Mouse (Mus musculus) intestine, embryonic 15.5 days (tissue): ENCODE measurements around the gene Meiob. TPM values are rescaled to one million over a fixed set of nuclear protein-coding genes. Genes with fewer than 3 reads are reported as not detected.

Experiments
- ATAC-seq: fragments of 200-750 bp; cut with Nextera tagmentation; 2 replicates; pipeline ENCODE4 v1.8.0; 2017; ENCODE audit warnings: moderate TSS enrichment, moderate library complexity
- H3K27ac ChIP-seq: fragments of 300-500 bp; sonication (generic); 2 replicates; pipeline ENCODE4 v1.5.1; 2015; ENCODE audit warnings: mild to moderate bottlenecking, inconsistent platforms
- H3K27me3 ChIP-seq: fragments of 300-500 bp; sonication (generic); replicated peaks from 2 replicates; pipeline ENCODE4 v1.6.1; 2015; ENCODE audit warnings: inconsistent platforms
- H3K36me3 ChIP-seq: fragments of 300-500 bp; sonication (generic); 2 replicates; pipeline ENCODE4 v1.6.1; 2015; ENCODE audit warnings: inconsistent platforms
- H3K4me1 ChIP-seq: fragments of 300-500 bp; sonication (generic); replicated peaks from 2 replicates; pipeline ENCODE4 v1.6.1; 2015; ENCODE audit warnings: inconsistent platforms
- H3K4me2 ChIP-seq: fragments of 300-500 bp; sonication (generic); replicated peaks from 2 replicates; pipeline ENCODE4 v1.6.1; 2015; ENCODE audit warnings: mild to moderate bottlenecking, inconsistent platforms
- H3K4me3 ChIP-seq: fragments of 300-500 bp; sonication (generic); replicated peaks from 2 replicates; pipeline ENCODE4 v1.5.1; 2015; ENCODE audit warnings: inconsistent platforms
- H3K9ac ChIP-seq: fragments of 300-500 bp; sonication (generic); 2 replicates; pipeline ENCODE4 v1.6.1; 2015; ENCODE audit warnings: inconsistent platforms
- H3K9me3 ChIP-seq: fragments of 300-500 bp; sonication (generic); 2 replicates; pipeline ENCODE4 v1.6.1; 2016; ENCODE audit warnings: inconsistent platforms
- WGBS: fragments of 180-500 bp; shearing (Covaris S2); methylation state at CpG from one replicate; pipeline ENCODE4 v1.1.7; 2015; 5-methylcytosine and 5-hydroxymethylcytosine counted together
- polyA plus RNA-seq: library from polyadenylated mRNA; unstranded; fragments of >200 nt; fragmentation: Nextera tagmentation; extraction: Ambion mirVana; gene quantifications from 2 replicates; pipeline ENCODE4 v1.2.1, GENCODE M21; 2015

The Meiob gene
- polyA plus RNA-seq = not detected in 2 replicates

GRCm38 (mm10) chr17:24803952-24804951, at the start of gene Meiob:
TSS of gene Meiob (plus strand) at chr17:24804289.
- peaks cover 4% of the 10 kb centered on the region; the same call in 1 of the 2 replicates for H3K4me1 ChIP-seq
- H3K4me3 ChIP-seq = peak within 1 kb of the TSS; percentile 66
- H3K9ac ChIP-seq = peak within 1 kb of the TSS; percentile 53
- H3K36me3 ChIP-seq = no peaks in the 10 kb centered on the region
- no peaks in the 10 kb centered on the region for H3K9me3 ChIP-seq
- under 1% methylated on average over 71 of the region's 71 CpGs for WGBS
- H3K27me3 ChIP-seq = peaks cover 12% of the 10 kb centered on the region
- H3K4me2 ChIP-seq = peak within 1 kb of the TSS; percentile 96
- H3K27ac ChIP-seq = no peak within 1 kb of the TSS
- peak; percentile 97 for ATAC-seq

DNA sequence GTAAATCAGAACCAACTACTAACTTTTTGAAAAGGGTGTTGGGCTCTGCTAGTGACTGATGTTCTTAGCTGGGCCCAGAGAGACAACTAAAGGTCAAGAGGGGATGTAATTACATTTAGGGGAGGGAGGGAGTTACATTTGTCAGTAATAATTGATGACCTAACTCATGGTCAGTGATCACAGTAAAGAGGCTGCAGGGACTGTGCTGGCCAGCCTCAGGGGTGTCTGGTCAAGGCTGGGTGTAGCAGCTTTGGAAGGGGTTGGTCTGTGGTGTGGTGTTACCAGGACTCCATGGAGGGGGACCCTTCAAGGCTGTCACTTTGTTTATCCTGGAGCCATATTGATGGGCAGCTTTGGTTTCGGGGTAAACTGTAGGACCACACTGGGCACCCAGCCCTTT, 46.7 kb upstream of the Meiob start:
- Histone ChIP-seq H3K27ac (no peak overlapping the region), H3K27me3 (peaks cover 33% of the 10 kb centered on the region), H3K9ac (no peak overlapping the region), H3K36me3 (no peaks in the 10 kb centered on the region), H3K9me3 (no peaks in the 10 kb centered on the region), H3K4me2 (no peak overlapping the region), H3K4me3 (no peak overlapping the region), H3K4me1 (peaks cover 8% of the 10 kb centered on the region)
- WGBS = 75% methylated on average over 1 of the region's 1 CpGs
- no peak for ATAC-seq

- Histone ChIP-seq H3K4me3 (no peak overlapping the region), H3K4me1 (peaks cover 3% of the 10 kb centered on the region; the same call in 1 of the 2 replicates), H3K4me2 (no peak overlapping the region), H3K27me3 (no peaks in the 10 kb centered on the region), H3K27ac (no peak overlapping the region), H3K9me3 (no peaks in the 10 kb centered on the region), H3K9ac (no peak overlapping the region), H3K36me3 (no peaks in the 10 kb centered on the region)
- no peak for ATAC-seq
- WGBS = 53% methylated on average over 5 of the region's 5 CpGs
These were observed 43.0 kb upstream of the Meiob start for GRCm38 (mm10) chr17:24761121-24761520.

- no peak overlapping the region for H3K4me2 ChIP-seq
- no peaks in the 10 kb centered on the region for H3K27me3 ChIP-seq
- H3K36me3 ChIP-seq = no peaks in the 10 kb centered on the region
- WGBS = 46% methylated on average over 22 of the region's 22 CpGs
- peaks cover 3% of the 10 kb centered on the region; the same call in 1 of the 2 replicates for H3K4me1 ChIP-seq
- H3K9ac ChIP-seq = no peak overlapping the region
- 0 out of 2 replicates have a peak overlapping the region, but pooled peaks have one; percentile 14 for H3K27ac ChIP-seq
- no peaks in the 10 kb centered on the region for H3K9me3 ChIP-seq
- H3K4me3 ChIP-seq = no peak overlapping the region
- no peak for ATAC-seq
These were observed 38.8 kb upstream of the Meiob start for GRCm38 (mm10) chr17:24765016-24765905.

GRCm38 (mm10) chr17:24766266-24766875, 37.7 kb upstream of the Meiob start:
- Histone ChIP-seq H3K4me3 (no peak overlapping the region), H3K36me3 (no peaks in the 10 kb centered on the region), H3K9ac (no peak overlapping the region), H3K27ac (no peak overlapping the region), H3K27me3 (no peaks in the 10 kb centered on the region), H3K4me1 (peaks cover 3% of the 10 kb centered on the region; the same call in 1 of the 2 replicates), H3K9me3 (no peaks in the 10 kb centered on the region), H3K4me2 (no peak overlapping the region)
- WGBS = 17% methylated on average over 12 of the region's 12 CpGs
- ATAC-seq = no peak

DNA sequence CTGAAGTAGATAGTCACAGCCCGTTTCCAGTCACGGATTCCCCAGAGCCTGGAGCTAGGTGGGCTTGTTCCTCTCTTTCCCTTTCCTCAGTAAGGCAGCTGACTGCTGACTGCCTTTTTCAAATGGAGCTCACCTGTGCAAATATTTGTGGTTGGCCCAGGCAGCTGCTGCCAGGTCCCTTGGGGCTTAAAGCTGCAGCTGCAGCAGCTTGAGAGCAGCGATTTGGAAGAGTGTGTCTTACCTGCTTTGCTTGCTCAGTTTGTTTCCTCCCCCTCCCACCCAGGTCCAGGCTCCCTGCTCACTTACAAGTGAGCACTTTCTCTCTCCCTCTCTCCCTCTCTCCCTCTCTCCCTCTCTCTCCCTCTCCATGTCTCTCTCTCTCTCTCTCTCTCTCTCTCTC, 34.9 kb upstream of the Meiob start:
- WGBS = 26% methylated on average over 3 of the region's 3 CpGs
- Histone ChIP-seq H3K9ac (no peak overlapping the region), H3K4me3 (no peak overlapping the region), H3K4me2 (no peak overlapping the region), H3K4me1 (peaks cover 3% of the 10 kb centered on the region; the same call in 1 of the 2 replicates), H3K36me3 (no peaks in the 10 kb centered on the region), H3K9me3 (no peaks in the 10 kb centered on the region), H3K27ac (no peak overlapping the region), H3K27me3 (no peaks in the 10 kb centered on the region)
- no peak for ATAC-seq

DNA sequence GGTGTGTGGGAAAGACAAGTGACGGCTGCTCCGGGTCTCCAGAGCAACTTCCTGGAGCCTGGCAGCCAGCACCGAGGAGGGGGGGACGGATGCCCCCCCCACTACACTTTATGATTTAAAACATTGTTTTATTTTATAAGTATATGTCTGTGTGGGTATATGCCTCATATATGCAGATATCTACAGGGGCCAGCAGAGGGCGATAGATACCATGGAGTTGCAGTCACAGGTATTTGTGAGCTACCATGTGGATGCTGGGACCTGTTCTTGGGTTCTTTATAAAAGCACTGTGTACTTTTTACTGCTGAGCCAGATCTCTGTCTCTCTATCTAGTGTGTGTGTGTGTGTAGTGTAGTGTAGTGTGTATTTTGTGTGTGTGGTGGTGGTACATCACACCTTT, 30.8 kb upstream of the Meiob start:
- no peak overlapping the region for H3K4me2 ChIP-seq
- H3K36me3 ChIP-seq = no peaks in the 10 kb centered on the region
- no peaks in the 10 kb centered on the region for H3K4me1 ChIP-seq
- WGBS = 86% methylated on average over 5 of the region's 5 CpGs
- H3K27ac ChIP-seq = no peak overlapping the region
- H3K9ac ChIP-seq = no peak overlapping the region
- no peaks in the 10 kb centered on the region for H3K9me3 ChIP-seq
- ATAC-seq = no peak
- no peaks in the 10 kb centered on the region for H3K27me3 ChIP-seq
- no peak overlapping the region for H3K4me3 ChIP-seq

DNA sequence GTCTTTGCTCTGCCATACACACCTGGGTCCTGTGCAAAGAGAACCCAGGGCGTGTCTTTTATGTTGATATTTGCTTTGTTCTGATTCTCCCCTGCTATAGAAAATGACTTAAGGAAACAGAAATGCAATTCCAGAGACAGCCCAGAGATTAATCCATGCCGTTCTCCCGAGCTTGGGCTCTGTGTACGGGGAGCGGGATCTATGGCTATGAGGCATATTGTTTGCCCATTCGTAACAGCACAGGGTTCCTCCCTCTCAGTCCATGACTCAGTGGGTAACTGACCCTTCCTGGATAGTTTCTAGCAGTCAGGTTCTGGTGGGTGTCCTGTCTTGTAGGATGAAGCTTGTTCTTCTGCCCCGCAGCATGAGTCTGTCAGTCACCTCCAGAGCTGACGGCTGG, 28.9 kb upstream of the Meiob start:
- Histone ChIP-seq H3K36me3 (no peaks in the 10 kb centered on the region), H3K9me3 (no peaks in the 10 kb centered on the region), H3K4me3 (no peak overlapping the region), H3K27me3 (no peaks in the 10 kb centered on the region), H3K4me1 (no peaks in the 10 kb centered on the region), H3K9ac (no peak overlapping the region), H3K27ac (no peak overlapping the region), H3K4me2 (no peak overlapping the region)
- no peak for ATAC-seq
- 66% methylated on average over 8 of the region's 8 CpGs for WGBS

DNA sequence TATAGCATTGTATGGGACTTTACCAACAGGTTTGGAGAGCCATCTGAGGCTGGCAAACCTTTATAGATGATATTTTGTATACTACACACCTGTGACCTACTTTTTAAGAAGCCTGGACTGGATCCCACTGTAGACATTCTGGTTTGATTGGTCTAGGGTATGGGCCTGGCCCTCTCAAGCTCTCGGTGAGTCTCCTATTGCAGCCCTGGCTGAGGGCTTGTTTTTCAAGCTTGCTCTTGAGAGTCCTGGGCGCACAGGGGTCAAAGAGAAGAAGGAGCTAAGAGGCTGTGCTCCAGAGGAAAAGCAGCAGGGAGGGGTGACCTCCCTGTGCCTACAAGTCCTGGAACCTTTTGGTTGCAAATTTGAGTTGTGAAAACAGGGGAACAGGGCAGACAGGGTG, 27.0 kb upstream of the Meiob start:
- no peaks in the 10 kb centered on the region for H3K9me3 ChIP-seq
- no peak overlapping the region for H3K4me2 ChIP-seq
- no peaks in the 10 kb centered on the region for H3K36me3 ChIP-seq
- H3K4me1 ChIP-seq = no peaks in the 10 kb centered on the region
- ATAC-seq = no peak
- H3K9ac ChIP-seq = no peak overlapping the region
- H3K27me3 ChIP-seq = no peaks in the 10 kb centered on the region
- H3K27ac ChIP-seq = no peak overlapping the region
- WGBS = 77% methylated on average over 2 of the region's 2 CpGs
- no peak overlapping the region for H3K4me3 ChIP-seq

DNA sequence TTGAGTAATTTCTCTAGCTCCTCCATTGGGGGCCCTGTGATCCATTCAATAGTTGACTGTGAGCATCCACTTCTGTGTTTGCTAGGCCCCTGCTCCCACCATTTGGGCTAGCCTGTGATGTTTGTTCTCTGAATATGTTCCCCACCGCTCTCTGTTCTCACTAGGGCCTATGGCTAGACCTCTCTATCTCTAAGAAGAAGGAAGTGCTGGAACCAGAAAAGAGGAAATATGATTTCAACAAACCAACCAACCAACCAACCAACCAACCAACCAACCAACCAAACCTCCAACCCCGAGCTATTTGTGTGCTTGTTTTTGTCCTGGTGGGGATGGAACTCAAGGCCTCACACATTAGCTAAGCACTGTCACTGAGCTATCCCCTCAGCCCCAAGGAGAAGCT, 23.3 kb upstream of the Meiob start:
- 86% methylated on average over 2 of the region's 2 CpGs for WGBS
- H3K27me3 ChIP-seq = no peaks in the 10 kb centered on the region
- no peak for ATAC-seq

GRCm38 (mm10) chr17:24792190-24792589, 11.9 kb upstream of the Meiob start:
- H3K9ac ChIP-seq = no peak overlapping the region
- ATAC-seq = no peak
- H3K9me3 ChIP-seq = no peaks in the 10 kb centered on the region
- H3K27ac ChIP-seq = no peak overlapping the region
- 49% methylated on average over 8 of the region's 8 CpGs for WGBS
- no peak overlapping the region for H3K4me3 ChIP-seq
- H3K4me2 ChIP-seq = no peak overlapping the region
- H3K36me3 ChIP-seq = no peaks in the 10 kb centered on the region
- H3K4me1 ChIP-seq = no peaks in the 10 kb centered on the region
- no peaks in the 10 kb centered on the region for H3K27me3 ChIP-seq

More for the DNA sequence above, 23.3 kb upstream of the Meiob start:
- Histone ChIP-seq H3K4me3 (no peak overlapping the region), H3K4me2 (no peak overlapping the region), H3K4me1 (no peaks in the 10 kb centered on the region), H3K27ac (no peak overlapping the region), H3K36me3 (no peaks in the 10 kb centered on the region), H3K9me3 (no peaks in the 10 kb centered on the region), H3K9ac (no peak overlapping the region)

DNA sequence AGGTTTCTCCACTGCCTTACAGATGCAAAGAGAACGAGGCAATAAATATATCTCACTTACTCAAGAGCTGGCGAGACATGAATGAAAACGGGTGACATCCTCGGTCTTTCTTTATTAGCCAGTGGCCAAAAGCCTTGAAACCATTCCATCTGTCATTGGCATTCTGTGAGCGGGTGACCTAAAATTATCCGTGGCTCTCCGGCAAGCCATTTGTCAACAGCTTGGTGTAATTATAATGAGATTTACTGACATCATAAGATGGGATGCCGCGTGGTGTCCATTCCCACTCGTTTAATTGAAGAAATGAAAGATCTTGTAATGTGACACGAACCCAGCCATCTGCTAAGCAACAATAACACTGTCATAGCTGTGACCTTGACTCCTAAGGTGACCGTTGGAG, 9.3 kb upstream of the Meiob start:
- H3K4me1 ChIP-seq = no peaks in the 10 kb centered on the region
- no peak for ATAC-seq
- no peaks in the 10 kb centered on the region for H3K36me3 ChIP-seq
- no peaks in the 10 kb centered on the region for H3K9me3 ChIP-seq
- H3K4me2 ChIP-seq = no peak overlapping the region
- no peaks in the 10 kb centered on the region for H3K27me3 ChIP-seq
- no peak overlapping the region for H3K9ac ChIP-seq
- H3K27ac ChIP-seq = no peak overlapping the region
- WGBS = 76% methylated on average over 12 of the region's 12 CpGs
- H3K4me3 ChIP-seq = no peak overlapping the region
